Mouse (Mus musculus) MN1 (cell line): ENCODE results near the gene Rit1.
"Not testable (repeated sequence)": the region's sequence is repeated elsewhere in the genome, so short reads cannot be mapped to it uniquely, and the experiment has no call there.

Experiments
- DNase-seq: peaks from one replicate; pipeline ENCODE4 v3.0.0-alpha.2; 2016; ENCODE audit warnings: low spot score

Gene Rit1

GRCm38 (mm10) chr3:88716399-88717197, at the start of gene Rit1:
Rit1 (plus strand) TSS chr3:88716838.
- peak; percentile 84 for DNase-seq

- peak; percentile 94 for DNase-seq
These were observed 39.2 kb upstream of the Rit1 start for GRCm38 (mm10) chr3:88677399-88677798.

GRCm38 (mm10) chr3:88683814-88684213, 32.8 kb upstream of the Rit1 start:
- DNase-seq, result no peak

- no peak for DNase-seq
These were observed 32.2 kb upstream of the Rit1 start for GRCm38 (mm10) chr3:88684236-88684979.

- DNase-seq, result peak; percentile 99
These were observed 31.4 kb upstream of the Rit1 start, which contains the start of gene Khdc4 for GRCm38 (mm10) chr3:88684980-88685941. Khdc4 (plus strand) TSS chr3:88685803.

- peak; percentile 83 for DNase-seq
These were observed 30.6 kb upstream of the Rit1 start for GRCm38 (mm10) chr3:88685958-88686451.

GRCm38 (mm10) chr3:88686734-88687611, 29.7 kb upstream of the Rit1 start:
- DNase-seq, result peak; percentile 15

GRCm38 (mm10) chr3:88689079-88689478, 27.6 kb upstream of the Rit1 start:
- no peak for DNase-seq

- no peak for DNase-seq
These were observed 21.1 kb upstream of the Rit1 start for GRCm38 (mm10) chr3:88695545-88695944.

GRCm38 (mm10) chr3:88698051-88698450, 18.6 kb upstream of the Rit1 start:
- no peak for DNase-seq

GRCm38 (mm10) chr3:88698834-88699233, 17.8 kb upstream of the Rit1 start:
- no peak for DNase-seq

- DNase-seq, result no peak
These were observed 16.4 kb upstream of the Rit1 start for GRCm38 (mm10) chr3:88700247-88700646.

- DNase-seq, result no peak
These were observed 15.4 kb upstream of the Rit1 start for GRCm38 (mm10) chr3:88701222-88701621.

- no peak for DNase-seq
These were observed 2.9 kb upstream of the Rit1 start for GRCm38 (mm10) chr3:88713709-88714108.

GRCm38 (mm10) chr3:88714725-88715124, 1.9 kb upstream of the Rit1 start:
- no peak for DNase-seq

- DNase-seq, result not testable (repeated sequence)
These were observed 922 bp upstream of the Rit1 start for GRCm38 (mm10) chr3:88715716-88716115.

GRCm38 (mm10) chr3:88717198-88717798, 660 bp downstream of the Rit1 start:
- peak; percentile 55 for DNase-seq

- DNase-seq, result no peak
These were observed 1.2 kb downstream of the Rit1 start for GRCm38 (mm10) chr3:88717831-88718230.

- peak; percentile 62 for DNase-seq
These were observed 2.5 kb downstream of the Rit1 start for GRCm38 (mm10) chr3:88719098-88719497.

- DNase-seq, result no peak
These were observed 19.9 kb downstream of the Rit1 start for GRCm38 (mm10) chr3:88736556-88736955.
